Mouse (Mus musculus) gastrocnemius, postnatal 36 days (tissue): ENCODE measurements around the gene Kbtbd4. TPM values are rescaled to one million over a fixed set of nuclear protein-coding genes. Genes with fewer than 3 reads are reported as not detected.

Experiments
- DNase-seq, 2 experiments: peaks; one replicate each; pipeline ENCODE4 v3.0.0; 2022
- intact Hi-C: fragments of 180-260 bp; cut with DNase I; formaldehyde crosslinking; loops from one replicate; pipeline ENCODE4 v1.15.1; 2025
- total RNA-seq, 2 experiments: library from RNA; stranded (reverse); gene quantifications; 2 replicates each; pipeline ENCODE4 v1.2.3; 2021

The Kbtbd4 gene
- total RNA-seq, 2 experiments from 2014 or later, result 13.6 to 14.2 TPM

GRCm38 (mm10) chr2:90950149-90950548 is 45.6 kb downstream of the Kbtbd4 start:
- intact Hi-C loops, result no loop called here
- no peak for DNase-seq

DNA sequence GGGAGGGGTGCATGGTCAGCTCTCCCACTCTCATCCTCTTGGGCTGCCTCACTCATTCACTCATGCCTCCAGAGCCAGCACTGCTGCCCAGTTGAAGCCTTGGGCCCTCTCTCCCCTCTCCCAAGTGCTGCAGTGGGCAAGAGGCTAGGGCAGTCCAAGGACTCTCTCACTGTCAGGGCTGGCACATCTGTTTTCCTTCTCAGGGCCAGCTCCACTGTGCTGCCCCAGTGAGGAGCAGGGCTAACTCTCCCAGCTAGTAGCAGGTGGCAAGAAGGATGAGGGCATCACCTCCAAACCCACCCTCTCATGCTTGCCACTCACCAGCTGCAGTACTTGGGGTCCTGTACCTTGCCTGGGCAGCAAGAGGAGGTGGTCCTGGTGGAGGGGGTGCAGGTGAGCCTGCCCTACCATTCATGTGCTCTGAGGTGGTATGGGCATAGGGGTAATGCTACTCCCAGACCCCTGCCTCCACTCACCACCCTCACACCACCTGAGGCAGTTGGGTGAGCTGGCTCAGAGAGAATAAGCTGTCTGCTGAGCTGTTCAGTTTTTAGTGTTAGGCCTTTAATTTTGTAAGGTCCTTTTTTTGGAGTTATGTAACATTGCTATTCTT is 46.1 kb downstream of the Kbtbd4 start:
- intact Hi-C loops, result no loop called here
- no peak for DNase-seq

DNA sequence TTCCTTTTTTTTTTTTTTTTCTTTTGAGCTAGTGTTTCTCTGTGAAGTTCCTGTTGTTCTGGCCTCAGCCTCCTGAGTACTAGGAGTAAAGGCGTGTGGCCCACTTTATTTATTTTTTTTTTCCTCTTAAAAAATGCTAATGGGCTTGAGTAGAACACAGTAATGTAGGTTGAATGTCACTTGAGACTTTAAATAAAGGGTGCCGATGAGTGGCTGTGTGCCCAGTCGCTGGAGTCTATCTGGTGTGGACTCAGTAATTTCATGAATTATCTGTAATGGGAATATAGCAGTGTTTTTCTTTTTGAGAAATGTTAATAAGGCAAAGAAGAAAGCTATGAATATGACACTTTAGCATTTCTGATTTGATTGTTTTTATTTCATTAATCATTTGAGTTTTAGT is 48.9 kb downstream of the Kbtbd4 start:
- DNase-seq, result no peak
- intact Hi-C loops, result no loop called here

DNA sequence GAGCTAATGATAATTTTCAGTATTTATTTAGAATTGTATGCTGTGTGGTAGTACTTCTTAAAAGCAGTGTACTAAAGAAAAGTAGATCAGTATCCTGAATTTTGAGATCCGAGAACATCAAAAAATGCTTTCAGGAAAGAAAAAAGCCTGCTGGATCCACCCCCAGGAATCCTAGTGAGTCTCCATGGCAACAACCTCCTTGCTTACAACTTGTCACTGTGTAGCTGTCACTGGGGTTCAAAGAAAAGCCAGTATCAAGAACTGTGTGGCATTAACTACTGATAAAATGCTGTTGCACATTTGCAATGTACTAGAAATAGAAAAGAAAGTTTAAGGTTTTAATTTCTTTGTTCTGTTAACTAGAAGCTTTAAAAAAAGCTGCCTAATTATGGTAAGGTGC is 51.5 kb downstream of the Kbtbd4 start:
- intact Hi-C loops, result no loop called here
- DNase-seq, result no peak

DNA sequence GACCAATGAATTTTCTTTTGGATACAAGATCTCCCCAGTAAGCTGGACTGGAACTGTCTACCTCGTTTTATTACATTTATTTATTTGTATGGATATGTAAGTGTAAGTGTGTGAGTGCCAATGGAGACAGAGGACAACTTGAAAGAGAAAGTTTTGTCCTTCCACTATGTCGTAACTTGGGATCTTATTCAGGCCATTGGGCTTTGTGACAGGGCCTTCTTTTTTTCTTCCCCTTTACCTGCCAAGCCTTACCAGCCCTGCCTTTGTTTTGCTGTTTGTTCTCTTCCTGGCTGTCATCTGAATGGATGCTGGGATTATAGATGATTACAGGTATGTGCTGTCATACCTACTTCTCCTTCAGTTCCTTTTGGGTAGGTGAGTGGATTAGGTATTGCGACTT is 54.3 kb downstream of the Kbtbd4 start:
- intact Hi-C loops, result no loop called here
- no peak for DNase-seq

- no peak for DNase-seq
- intact Hi-C loops, result no loop called here
Observed at GRCm38 (mm10) chr2:90960012-90960411, 55.5 kb downstream of the Kbtbd4 start.

Other genes with a start within 250 kb of the Kbtbd4 start
- 10 to 100 TPM in 1 of 2 experiments, 1 to 10 TPM in 1; 9.9 to 13.6 TPM for gene Nup160, start 227.5 kb upstream of the Kbtbd4 start, total RNA-seq
- 10 to 100 TPM; 14.7 to 17.3 TPM for gene Fnbp4, start 159.4 kb upstream of the Kbtbd4 start, total RNA-seq
- gene Agbl2, start 122.0 kb upstream of the Kbtbd4 start, total RNA-seq, result under 1 TPM; 0.42 to 0.46 TPM
- 100 to 1,000 TPM; 133 to 153 TPM for gene Mtch2, start 57.6 kb upstream of the Kbtbd4 start, total RNA-seq
- 1 to 10 TPM; 2.7 to 4.1 TPM for gene C1qtnf4, start 18.9 kb upstream of the Kbtbd4 start, total RNA-seq
- gene Ndufs3, start 87 bp downstream of the Kbtbd4 start, total RNA-seq, result 100 to 1,000 TPM; 448 to 474 TPM
- 10 to 100 TPM; 50.0 to 51.4 TPM for gene Celf1, start 35.6 kb downstream of the Kbtbd4 start, total RNA-seq
- gene Rapsn, start 130.9 kb downstream of the Kbtbd4 start, total RNA-seq, result 10 to 100 TPM; 21.7 to 23.9 TPM
- 100 to 1,000 TPM; 223 to 229 TPM for gene Psmc3, start 149.3 kb downstream of the Kbtbd4 start, total RNA-seq
- 10 to 100 TPM; 21.1 to 21.7 TPM for gene Slc39a13, start 165.7 kb downstream of the Kbtbd4 start, total RNA-seq
- gene Spi1, start 177.7 kb downstream of the Kbtbd4 start, total RNA-seq, result 1 to 10 TPM in 1 of 2 experiments, under 1 TPM in 1; 0.91 to 1.1 TPM
- gene Mybpc3, start 213.4 kb downstream of the Kbtbd4 start, total RNA-seq, result not detected